9 mouse cellular contexts compared by ENCODE assay signal in genomic region chr11:77385706-77386690, GRCm38 (mm10).
A peak's percentile ranks its signal among the peaks of the same experiment; 100 is the strongest.
DNase-seq lines count a peak whose midpoint lies in the region; ATAC-seq and TF ChIP-seq lines count a peak whose summit lies in the region.
"Had no signal": no experiment of that assay in that cellular context is flagged by ENCODE, and none has a peak within 500 bp of the region (broad histone marks: within the 10 kb centered on the region; RNA-seq: fewer than 3 reads in every experiment).

No protein-coding gene starts in this region.

- H3K27ac ChIP-seq in bone marrow, adult 2 months (ENCODE audit: control insufficient read depth, insufficient read depth, low read depth, low read length, poor library complexity), result peak overlapping the region; percentile 7; the same call in 1 of the 2 replicates
- H3K27ac ChIP-seq in limb, embryonic 10.5 days, result no peak overlapping the region

- H3K36me3 ChIP-seq in limb, embryonic 10.5 days, result peaks cover 5% of the 10 kb centered on the region; the same call in 1 of the 2 replicates

- no peaks in the 10 kb centered on the region for H3K9me3 ChIP-seq in limb, embryonic 10.5 days (replicated peaks)

- TF ChIP-seq CTCF in bone marrow, adult 2 months (IDR thresholded peaks at IDR 0.05; ENCODE audit: control insufficient read depth, insufficient read depth, low read length), result no peak

- DNase-seq in right cerebral cortex, postnatal 10 days (ENCODE audit: low spot score in 2 of 2), result peak; percentile 37 to 46
- DNase-seq in right cerebral cortex, postnatal 25 days, result no peak
- no peak for DNase-seq in limb, embryonic 10.5 days (ENCODE audit: low spot score)
- DNase-seq in left cerebral cortex, adult 8-10 months (ENCODE audit: low spot score in 2 of 2), result no peak

- H3K4me1 ChIP-seq in bone marrow, adult 2 months (ENCODE audit: control insufficient read depth, insufficient read depth, low read length), result no peaks in the 10 kb centered on the region; the same call in 1 of the 2 replicates
- no peaks in the 10 kb centered on the region for H3K4me1 ChIP-seq in limb, embryonic 10.5 days

- no peak for TF ChIP-seq POLR2A in bone marrow, adult 2 months (IDR thresholded peaks at IDR 0.05; ENCODE audit: borderline replicate concordance, control insufficient read depth, low read depth, low read length)

- no peaks in the 10 kb centered on the region for H3K27me3 ChIP-seq in limb, embryonic 10.5 days (ENCODE audit: low read depth, poor library complexity, severe bottlenecking)

- H3K4me3 ChIP-seq in bone marrow, adult 2 months (replicated peaks; ENCODE audit: control insufficient read depth, low read depth, low read length), result no peak overlapping the region
- no peak overlapping the region for H3K4me3 ChIP-seq in limb, embryonic 10.5 days
- H3K4me3 ChIP-seq: erythroblast, embryonic 14.5 days had no signal

- peak; percentile 94 to 99 for ATAC-seq in hematopoietic stem cell, adult 5-6 weeks (replicated peaks in 1 of 2; ENCODE audit: insufficient read depth in 1 of 2, low FRiP score in 2 of 2, low TSS enrichment in 1 of 2, low read depth in 1 of 2, poor library complexity in 2 of 2, severe bottlenecking in 2 of 2)
- peak; percentile 100 for ATAC-seq in megakaryocyte, adult 5-6 weeks (ENCODE audit: poor library complexity, severe bottlenecking)
- no peak for ATAC-seq in cerebellum, adult (ENCODE audit: insufficient number of reproducible peaks, low FRiP score, low TSS enrichment)

- WGBS in bone marrow, adult 2 months, result 5% methylated on average over 3 of the region's 3 CpGs
- WGBS in limb, embryonic 10.5 days, result 69% methylated on average over 3 of the region's 3 CpGs

Comparison
In these comparisons a context has a peak if more than half of its experiments do, and no peak if none do; other contexts are left out.
1. DNase-seq: peak in right cerebral cortex, postnatal 10 days (2 of 2); none in right cerebral cortex, postnatal 25 days (single experiment), limb, embryonic 10.5 days (single experiment) and left cerebral cortex, adult 8-10 months (0 of 2).